Mouse (Mus musculus) left cerebral cortex, postnatal 14 days (tissue): ENCODE results near the gene Trim71. TPM values are rescaled to one million over a fixed set of nuclear protein-coding genes. Genes with fewer than 3 reads are reported as not detected.
A peak's percentile ranks its signal among the peaks of the same experiment; 100 is the strongest.

Experiments used
- DNase-seq, 2 experiments: peaks; one replicate each; pipeline ENCODE4 v3.0.0; 2021 to 2022; ENCODE audit warnings: low spot score in 2 of 2, mixed read lengths in 1 of 2
- intact Hi-C: fragments of 180-260 bp; cut with DNase I; formaldehyde crosslinking; loops from one replicate; pipeline ENCODE4 v1.15.1; 2025
- long read RNA-seq, 2 experiments: library from polyadenylated mRNA; stranded (forward); transcript quantifications; one replicate each; pipeline ENCODE4 v2.0.0; 2021
- total RNA-seq, 2 experiments: library from RNA; stranded (reverse); gene quantifications; 2 replicates each; pipeline ENCODE4 v1.2.3; 2021

The Trim71 gene
- total RNA-seq, result under 1 TPM; 0.44 to 0.48 TPM
- long read RNA-seq, experiment 1, result 0 reads
- long read RNA-seq, experiment 2, result 0 reads

DNA sequence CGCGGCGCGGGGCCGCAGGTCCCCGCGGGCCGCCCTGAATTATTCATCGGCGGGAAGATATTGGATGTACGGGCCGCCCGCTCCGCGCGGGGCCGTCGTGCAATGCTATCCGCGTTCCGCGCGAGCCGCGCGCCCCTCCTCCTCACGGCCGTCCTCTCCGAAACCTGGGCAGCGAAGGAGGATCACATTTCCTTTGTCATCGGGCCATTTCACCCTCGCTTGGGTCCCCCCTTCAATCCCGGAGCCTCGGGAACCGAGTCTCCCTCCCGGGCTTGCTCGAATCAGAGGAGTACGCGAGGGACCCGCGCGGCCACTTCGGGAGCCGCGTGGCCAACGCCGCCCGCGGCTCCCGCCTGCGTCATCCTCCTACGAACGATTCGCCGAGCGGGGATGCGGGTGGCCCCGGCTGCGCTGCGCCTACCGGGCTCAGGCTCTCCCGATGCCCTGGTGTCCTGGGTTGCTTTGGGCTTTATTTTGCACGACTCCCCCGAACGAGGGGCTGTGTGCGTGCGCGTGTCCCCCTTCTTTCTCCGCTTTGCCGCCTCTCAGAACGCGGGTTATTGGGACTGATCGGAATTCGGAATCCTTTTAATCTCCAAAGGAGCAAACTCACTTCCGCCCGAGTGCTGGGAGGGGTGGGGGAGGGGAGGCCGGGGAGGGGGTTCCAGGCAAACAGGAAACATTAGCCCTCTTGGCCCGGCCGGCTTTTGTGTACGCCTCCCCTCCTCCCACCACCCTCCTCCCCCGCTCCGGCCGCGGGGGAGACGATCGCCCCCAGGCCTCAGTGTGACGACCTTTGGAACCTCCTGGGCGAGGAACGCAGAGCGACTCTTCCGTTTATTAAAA is at the start of gene Trim71:
TSS of gene Trim71 (minus strand) at position 609 of the 846 bp plus-strand sequence.
- intact Hi-C loops, result no loop called here
- peak; percentile 11 to 30 for DNase-seq

DNA sequence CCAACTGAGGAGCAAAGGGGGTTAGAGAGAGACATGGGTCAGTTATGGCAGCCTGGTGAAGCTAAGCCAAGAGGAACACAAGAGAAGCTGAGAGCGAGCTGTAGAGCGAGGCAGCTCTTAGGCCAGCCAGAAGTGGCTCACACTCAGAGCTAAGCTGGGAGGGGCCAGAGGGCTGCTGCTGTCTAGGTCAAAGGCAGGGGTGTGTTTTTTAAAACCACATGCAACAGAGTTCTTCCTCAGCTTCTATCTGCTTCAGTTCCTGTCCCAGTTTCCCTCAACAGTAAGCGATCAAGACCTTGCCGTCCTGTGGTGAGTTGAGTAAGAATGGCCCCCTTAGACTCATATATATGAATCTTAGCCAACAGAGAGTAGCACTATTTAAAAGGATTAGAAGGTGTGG is 48.9 kb upstream of the Trim71 start:
- intact Hi-C loops, result no loop called here
- DNase-seq, result no peak

DNA sequence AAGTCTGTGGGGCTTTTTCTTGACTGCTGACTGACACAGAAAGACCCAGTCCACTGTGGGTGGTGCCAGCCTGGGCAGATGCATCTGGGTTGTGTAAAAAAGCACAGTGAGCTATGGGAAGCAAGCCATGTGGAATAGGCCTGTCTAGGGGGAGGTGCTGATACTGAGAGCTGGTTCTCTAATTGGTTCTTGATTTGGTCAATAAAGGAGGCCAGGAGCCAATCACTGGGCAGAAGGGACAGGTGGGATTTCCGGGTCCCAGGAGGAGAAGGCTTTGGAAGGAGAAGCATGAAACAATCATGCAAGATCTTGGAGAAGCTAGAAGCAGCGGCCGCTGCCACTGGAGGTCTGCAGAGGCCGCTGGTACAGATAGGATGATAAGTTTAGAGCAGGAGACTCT is 48.4 kb upstream of the Trim71 start:
- DNase-seq, result no peak
- intact Hi-C loops, result no loop called here

DNA sequence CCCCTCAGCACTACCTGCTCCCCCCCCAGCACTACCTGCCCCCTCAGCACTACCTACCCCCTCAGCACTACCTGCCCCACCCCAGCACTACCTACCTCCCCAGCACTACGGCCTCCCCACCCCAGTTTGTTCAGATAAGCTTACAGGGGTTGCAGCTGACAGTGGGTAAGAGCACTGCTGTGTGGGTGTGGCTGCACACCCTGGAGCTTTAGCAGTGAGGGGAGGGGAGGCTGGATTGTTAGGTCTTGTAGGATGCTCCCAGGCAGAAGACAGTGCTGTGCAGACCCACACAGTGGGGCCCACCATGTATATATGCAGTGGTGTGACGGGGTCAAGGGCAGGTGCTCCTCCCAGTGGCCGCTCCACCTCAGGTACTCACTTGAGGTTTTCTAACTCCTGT is 46.1 kb upstream of the Trim71 start:
- DNase-seq, result no peak
- intact Hi-C loops, result no loop called here

DNA sequence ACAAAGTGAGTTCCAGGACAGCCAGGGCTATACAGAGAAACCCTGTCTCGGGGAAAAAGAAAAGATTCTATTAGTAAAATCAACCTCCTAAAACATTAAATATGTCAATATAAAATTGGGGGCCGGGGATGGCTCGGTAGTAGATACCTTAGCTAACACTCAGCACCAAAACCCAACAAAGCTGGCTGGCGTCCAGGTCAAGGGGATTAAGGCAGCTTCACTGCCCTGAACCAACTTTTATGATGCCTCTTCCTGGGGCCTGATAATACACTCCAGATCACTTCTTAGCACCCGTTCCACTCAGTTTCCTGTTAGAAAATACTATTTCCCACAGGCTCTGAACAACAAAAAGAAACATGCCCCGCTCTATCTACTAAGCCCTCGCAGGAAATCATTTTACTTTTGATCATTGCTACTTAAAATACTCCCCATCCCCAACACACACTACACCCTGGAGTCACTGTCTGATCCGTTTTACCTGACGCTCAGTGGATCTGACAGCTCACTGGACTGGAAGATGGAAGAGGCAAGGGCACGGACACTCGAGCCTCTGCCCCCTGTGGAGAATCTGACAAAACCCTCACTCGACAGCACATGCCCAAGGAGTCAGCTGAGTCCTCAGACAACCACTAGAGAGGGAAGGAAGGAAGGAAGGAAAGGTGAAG is 39.8 kb upstream of the Trim71 start:
- intact Hi-C loops, result no loop called here
- no peak for DNase-seq

DNA sequence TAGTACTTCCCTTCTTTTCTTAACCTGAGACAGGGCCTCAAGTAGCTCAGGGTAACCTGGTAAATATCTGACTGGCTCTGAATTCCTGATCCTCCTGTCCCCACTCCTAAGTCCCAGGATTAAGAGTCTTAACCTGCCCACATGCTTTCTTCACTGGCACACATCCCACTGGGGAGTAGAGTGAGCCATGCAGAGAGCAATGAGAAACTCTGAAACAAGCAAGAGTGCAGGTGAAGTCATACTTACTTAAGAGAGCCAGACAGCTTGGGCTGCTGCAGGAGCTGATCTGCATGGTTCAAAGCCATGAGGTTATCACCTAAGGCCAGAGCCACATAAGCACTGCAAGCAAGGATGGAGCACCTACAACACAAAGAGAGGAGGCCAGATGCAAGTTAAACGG is 36.9 kb upstream of the Trim71 start:
- intact Hi-C loops, result no loop called here
- DNase-seq, result no peak

DNA sequence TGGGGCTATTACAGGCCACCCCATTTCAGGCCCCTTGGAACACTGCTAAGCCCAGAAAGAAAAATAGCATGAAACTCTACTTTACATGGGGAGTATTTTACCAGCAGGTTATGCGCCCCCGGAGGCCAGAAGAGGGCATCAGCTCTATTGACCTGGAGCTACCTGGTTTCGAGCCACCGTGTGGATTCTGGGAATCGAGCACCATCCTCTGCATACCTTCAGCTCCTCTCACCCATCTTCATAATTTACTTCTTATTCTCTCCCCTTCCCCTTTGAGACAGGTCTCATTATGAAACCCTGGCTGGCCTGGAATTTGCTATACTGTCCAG is 20.8 kb upstream of the Trim71 start:
- DNase-seq, result no peak
- intact Hi-C loops, result no loop called here

DNA sequence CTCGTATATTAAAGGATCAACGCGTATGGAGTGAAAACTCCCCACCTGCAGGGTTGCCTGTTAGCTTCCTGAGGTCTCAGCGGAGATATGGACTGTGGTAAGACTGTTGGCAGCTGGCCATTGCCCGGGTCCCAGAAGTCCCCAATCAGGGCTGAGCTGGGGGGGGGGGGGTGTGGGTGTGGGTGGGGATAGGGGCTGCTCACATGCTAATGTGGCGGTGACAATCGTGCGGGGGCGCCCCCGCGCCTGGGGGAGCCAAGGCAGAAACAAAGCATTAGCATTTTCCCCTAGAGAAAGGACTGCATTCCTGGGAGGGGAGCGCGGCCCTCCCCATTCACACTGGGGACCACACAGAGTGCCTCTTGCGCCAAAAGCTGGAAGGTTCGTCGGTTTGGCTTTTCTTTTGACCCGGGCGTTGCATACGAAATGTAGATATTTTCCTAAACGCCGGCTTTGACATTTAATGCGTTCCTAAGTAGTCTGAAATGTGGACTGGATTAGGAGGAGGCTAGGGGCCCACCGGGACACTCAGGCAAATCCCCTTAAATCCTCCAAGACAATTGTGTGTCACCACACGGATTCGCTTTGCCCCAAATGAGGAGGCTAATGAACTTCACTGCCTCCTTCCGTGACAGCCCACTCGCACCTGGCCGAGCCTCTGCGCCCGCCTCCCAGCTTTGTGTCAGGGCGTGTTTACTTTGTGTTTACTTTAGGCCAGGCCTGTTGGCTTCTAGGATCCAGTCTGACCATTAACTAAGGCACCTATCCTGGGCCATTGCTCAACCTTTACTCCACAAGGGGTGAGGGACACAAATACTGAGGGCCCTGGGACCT is 20.2 kb upstream of the Trim71 start:
- intact Hi-C loops, result loop anchor here (5.0 kb wide), 1 partner anchor 167 kb away; no protein-coding TSS in a partner anchor
- DNase-seq, result no peak

DNA sequence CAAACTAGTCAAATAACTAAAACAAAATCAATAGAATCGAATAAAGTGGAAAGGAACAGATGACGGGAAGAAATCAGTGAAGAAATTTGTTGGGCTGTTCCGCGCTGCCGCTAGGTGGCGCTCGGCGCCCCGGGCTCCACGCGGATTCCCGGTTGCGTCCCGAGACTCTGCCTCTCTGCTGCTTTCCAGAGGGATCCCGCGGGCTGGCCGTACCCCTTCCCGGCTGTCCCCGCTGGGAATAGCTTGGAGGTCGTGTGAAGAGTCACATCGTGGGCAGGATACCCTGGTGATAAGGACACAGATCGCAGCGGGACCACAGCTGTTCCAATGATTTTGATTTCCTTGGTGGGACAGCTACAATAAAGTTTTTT is 19.6 kb upstream of the Trim71 start:
- intact Hi-C loops, result loop anchor here (5.0 kb wide), 1 partner anchor 166 kb away; no protein-coding TSS in a partner anchor
- peak; percentile 56 to 64 for DNase-seq

DNA sequence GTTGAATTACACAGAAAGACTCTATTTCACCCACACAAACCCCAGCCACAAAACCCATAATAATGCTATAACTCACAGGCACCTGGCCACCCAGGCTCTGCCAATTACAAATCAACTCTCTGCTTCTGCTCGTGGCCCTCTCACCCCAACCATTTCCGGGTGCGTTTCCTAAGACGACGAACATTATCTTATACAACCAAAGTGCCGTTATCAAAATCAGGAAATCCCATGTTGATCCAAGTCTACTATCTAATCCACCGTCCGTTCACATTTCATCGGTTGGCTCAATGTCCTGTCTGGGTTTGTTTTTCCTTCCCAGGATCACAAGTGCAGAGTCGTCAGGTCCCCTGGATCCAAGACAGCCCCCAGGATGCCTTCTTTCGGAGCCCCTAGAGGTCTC is 14.5 kb upstream of the Trim71 start:
- no peak for DNase-seq
- intact Hi-C loops, result no loop called here

DNA sequence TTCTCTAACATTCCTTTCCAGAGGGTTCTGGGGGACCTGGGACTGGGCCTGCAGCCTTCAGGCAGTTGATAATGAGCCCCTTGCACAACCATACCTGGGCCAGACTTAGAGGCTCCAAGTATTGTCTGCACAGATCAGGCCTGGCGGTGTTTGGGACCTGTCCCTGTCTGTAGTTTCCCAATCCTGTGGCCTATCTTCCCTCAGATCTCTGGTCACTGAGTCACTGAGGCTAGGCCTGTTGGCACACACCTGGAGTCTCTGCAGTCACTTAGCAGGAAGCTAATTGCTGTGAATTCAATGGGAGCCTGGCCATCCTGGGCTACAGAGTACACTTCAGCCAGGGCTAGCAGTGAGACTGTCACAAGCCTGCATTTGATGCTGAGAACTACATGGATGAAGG is 11.8 kb upstream of the Trim71 start:
- intact Hi-C loops, result no loop called here
- DNase-seq, result no peak

DNA sequence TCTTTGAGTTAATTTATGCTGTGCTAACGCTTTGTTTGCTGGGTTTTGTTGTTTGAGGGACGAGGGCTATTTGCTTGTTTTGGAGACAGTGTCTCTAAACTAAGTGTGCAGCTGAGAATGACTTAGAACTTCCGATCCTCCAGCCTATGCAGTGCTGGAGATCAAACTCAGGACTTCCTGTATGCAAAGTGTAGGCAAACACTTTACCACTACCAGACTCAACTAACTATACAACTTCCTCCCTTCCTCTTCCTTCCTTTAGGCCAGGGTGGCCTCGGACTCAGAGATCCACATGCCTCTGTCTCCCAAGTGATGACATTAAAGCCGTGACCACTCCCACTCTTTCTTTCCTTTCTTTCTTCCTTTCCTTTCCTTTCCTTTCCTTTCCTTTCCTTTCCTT is 9.4 kb upstream of the Trim71 start:
- intact Hi-C loops, result no loop called here
- no peak for DNase-seq

DNA sequence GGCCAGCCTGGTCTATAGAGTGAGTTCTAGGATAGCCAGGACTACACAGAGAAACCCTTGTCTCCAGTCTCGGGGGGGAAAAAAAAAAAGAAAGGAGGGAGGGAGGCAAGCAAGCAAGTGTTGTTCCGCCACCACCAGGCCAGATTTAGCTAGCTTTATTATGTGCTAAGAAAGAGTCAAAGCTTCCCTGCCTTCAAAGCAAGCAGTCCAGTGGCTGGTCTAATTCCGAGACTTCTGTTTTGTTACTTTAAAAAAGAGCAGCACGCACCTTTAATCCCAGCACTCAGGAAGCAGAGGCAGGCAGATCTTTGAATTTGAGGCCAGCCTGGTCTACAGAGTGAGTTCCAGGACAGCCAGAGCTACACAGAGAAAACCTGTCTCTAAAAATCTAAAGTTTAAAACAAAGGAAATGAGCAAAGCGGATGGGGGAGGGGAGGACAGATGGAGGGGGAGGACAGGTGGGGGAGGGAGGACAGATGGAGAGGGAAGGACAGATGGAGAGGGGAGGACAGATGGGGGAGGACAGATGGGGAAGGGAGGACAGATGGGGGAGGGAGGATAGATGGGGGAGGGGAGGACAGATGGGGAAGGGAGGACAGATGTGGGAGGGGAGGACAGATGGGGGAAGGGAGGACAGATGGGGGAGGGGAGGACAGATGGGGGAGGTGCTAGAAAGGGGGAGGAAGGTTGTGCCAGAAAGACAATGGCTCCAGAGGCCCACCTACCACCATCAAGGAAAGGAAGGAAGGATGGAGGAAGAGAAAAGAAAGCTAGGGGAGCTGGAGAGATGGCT is 4.7 kb upstream of the Trim71 start:
- intact Hi-C loops, result no loop called here

DNA sequence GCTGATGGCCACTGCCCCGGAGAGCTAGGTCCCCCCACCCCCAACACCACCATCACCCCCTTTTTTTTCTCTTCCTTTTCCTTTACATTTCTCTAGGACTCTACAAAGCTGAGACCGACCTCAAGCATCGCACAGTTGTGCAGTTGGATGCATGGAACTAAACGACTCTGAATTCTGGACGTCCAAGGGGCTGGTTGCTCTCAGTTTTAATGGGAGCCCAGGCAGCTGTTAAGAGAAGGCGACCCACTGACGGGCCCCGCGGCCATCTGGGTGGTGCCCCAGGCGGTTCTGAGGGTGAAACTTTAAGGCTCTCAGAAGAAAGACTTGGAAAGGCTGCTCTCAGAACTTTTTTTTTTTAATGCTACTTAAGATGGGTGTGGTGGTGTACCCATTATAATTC is 498 bp upstream of the Trim71 start:
- intact Hi-C loops, result no loop called here
- no peak for DNase-seq

More for the DNA sequence above, 4.7 kb upstream of the Trim71 start:
- DNase-seq, result no peak

DNA sequence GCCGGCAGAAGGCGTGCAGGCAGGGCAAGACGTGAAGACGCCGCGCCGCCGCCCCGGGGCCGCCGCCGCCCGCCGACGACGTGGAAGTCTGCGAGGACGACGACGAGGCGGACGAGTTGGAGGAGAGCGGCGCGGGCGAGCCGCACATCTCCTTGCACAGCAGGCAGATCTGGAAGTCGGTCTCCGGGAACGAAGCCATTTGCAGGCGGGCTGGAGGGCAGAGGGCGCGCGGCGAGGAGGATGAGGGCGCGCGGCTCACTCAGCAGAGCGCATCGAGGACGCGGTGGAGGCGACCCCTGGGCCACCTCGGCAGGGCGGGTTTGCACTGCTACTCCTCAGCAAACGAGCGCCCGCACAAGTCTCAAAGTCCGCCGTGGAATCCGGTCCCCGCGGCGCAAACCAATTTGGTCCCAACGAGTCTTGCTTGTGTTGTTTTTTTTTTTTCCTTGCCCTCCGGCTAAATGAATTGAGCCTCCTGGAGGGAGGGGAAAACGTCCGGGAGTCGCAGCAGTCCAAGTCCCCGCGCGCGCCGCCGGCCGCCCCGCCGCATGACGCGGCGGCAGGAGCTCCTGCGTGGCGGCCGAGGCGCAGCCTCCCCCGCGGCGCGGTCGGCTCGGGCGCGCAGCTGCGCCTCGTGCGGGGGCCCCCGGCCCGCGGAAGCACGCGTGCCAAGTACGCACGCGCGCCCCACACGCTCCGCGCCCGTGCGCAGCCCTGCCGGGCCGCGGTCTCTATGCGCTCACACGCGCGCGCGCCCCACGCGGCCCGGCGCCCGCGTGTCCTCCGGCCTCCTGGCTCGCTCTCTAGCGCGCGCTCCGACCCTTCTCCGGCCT is 1.0 kb downstream of the Trim71 start:
- peak in 1 of 2 experiments; percentile 29 for DNase-seq

DNA sequence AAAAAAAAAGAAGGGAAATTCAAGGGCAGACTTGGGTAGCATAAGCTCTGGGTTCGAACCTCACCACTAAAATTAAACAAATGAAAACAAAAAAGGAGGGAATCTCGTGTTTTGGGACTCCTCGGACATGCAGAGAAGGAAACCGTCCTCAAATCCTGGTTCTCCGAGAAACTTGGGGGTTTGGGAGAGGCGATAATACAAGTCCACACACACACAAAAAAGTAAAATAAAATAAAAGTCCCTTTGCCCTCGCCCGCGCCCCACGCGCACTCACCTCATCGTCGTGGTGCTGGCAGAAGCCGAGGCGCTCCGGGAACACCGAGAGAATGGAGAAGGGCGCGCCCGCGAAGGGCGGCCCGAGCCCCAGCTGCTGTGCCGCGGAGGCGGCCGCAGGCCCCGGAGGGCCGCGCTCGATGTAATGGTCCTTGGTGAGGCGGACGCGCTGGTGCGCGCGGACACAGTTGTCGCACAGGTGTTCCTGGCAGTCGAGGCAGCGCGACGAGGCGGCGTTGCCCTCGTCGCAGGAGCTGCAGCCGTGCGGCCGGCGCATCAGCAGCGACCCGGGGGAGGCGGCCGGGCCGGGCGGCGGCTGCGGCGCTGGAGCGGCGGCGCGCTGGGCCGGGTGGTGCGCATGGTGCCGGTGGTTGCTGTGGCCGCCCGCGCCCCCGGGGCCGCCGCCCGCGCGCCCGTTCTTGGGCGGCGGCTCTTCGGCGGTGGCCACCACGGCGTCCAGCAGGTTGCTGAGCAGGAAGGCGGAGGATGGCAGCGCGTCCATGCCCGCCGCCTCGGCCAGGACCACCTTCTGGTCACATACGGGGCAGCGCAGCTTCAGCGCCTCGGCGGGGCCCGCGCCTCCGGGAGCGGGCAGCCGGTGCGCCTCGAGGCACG is 1.9 kb downstream of the Trim71 start:
- no peak for DNase-seq
- intact Hi-C loops, result no loop called here

More for the DNA sequence above, 1.0 kb downstream of the Trim71 start:
- intact Hi-C loops, result no loop called here

DNA sequence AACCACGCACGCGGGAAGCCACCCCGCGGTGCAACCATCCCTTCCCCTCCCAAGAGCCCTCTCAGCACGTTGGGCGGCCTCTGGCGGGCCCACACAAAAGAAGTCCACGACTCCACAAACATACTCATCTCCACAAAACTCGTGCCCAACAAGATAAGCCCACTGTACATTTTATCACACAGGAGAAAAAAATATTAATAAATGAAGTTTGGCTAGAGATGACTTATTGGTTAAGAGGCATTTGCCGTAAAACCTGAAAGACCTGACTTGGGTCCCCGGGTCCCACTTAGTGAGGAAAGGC is 2.5 kb downstream of the Trim71 start:
- intact Hi-C loops, result no loop called here
- DNase-seq, result no peak
